Mouse (Mus musculus): ENCODE measurements at regions not wholly inside any gene's neighbourhood (a gene's known extent, or its start where the extent isn't known, plus 50 kb on each side); places are given as distances from the start of the nearest gene placed in this dataset.

GRCm38 (mm10) chr15:24161974-24162373, 1251.6 kb downstream of the Basp1 start:
- ATAC-seq (ENCODE audit: low FRiP score) = no peak
- Histone ChIP-seq H3K27ac (no peak overlapping the region), H3K9me3 (no peaks in the 10 kb centered on the region), H3K4me3 (replicated peaks) (no peak overlapping the region), H3K4me2 (no peak overlapping the region), H3K9ac (no peak overlapping the region), H3K36me3 (replicated peaks) (no peaks in the 10 kb centered on the region), H3K4me1 (no peaks in the 10 kb centered on the region), H3K27me3 (no peaks in the 10 kb centered on the region)
- WGBS = 90% methylated on average over 9 of the region's 9 CpGs

GRCm38 (mm10) chr15:24157700-24158350, 1255.7 kb downstream of the Basp1 start:
- WGBS = 85% methylated on average over 10 of the region's 10 CpGs
- H3K4me3 ChIP-seq (replicated peaks) = no peak overlapping the region
- ATAC-seq (ENCODE audit: low FRiP score) = no peak

GRCm38 (mm10) chr15:24154291-24154690, 1259.3 kb downstream of the Basp1 start:
- Histone ChIP-seq H3K36me3 (replicated peaks) (no peaks in the 10 kb centered on the region), H3K27me3 (no peaks in the 10 kb centered on the region), H3K9me3 (no peaks in the 10 kb centered on the region), H3K4me1 (no peaks in the 10 kb centered on the region), H3K27ac (no peak overlapping the region), H3K9ac (no peak overlapping the region), H3K4me2 (no peak overlapping the region), H3K4me3 (replicated peaks) (no peak overlapping the region)
- ATAC-seq (ENCODE audit: low FRiP score) = no peak
- WGBS = 88% methylated on average over 3 of the region's 3 CpGs

More at GRCm38 (mm10) chr15:24157700-24158350, 1255.7 kb downstream of the Basp1 start:
- Histone ChIP-seq H3K27ac (no peak overlapping the region), H3K27me3 (no peaks in the 10 kb centered on the region), H3K4me1 (no peaks in the 10 kb centered on the region), H3K4me2 (no peak overlapping the region), H3K9me3 (no peaks in the 10 kb centered on the region), H3K36me3 (replicated peaks) (no peaks in the 10 kb centered on the region), H3K9ac (no peak overlapping the region)

- no peak overlapping the region for H3K4me2 ChIP-seq
- H3K9me3 ChIP-seq = no peaks in the 10 kb centered on the region
- H3K4me1 ChIP-seq = no peaks in the 10 kb centered on the region
- H3K27me3 ChIP-seq = no peaks in the 10 kb centered on the region
- no peak overlapping the region for H3K9ac ChIP-seq
- H3K4me3 ChIP-seq (replicated peaks) = no peak overlapping the region
- no peak overlapping the region for H3K27ac ChIP-seq
- no peak for ATAC-seq (ENCODE audit: low FRiP score)
- no peaks in the 10 kb centered on the region for H3K36me3 ChIP-seq (replicated peaks)
Measured at GRCm38 (mm10) chr15:24124241-24124640, 1289.3 kb downstream of the Basp1 start.

GRCm38 (mm10) chr15:24086267-24086666, 1327.3 kb downstream of the Basp1 start:
- no peak overlapping the region for H3K4me2 ChIP-seq
- no peak for ATAC-seq (ENCODE audit: low FRiP score)
- no peak overlapping the region for H3K27ac ChIP-seq
- H3K36me3 ChIP-seq (replicated peaks) = no peaks in the 10 kb centered on the region
- WGBS = 78% methylated on average over 5 of the region's 5 CpGs
- H3K9ac ChIP-seq = no peak overlapping the region
- no peaks in the 10 kb centered on the region for H3K27me3 ChIP-seq
- H3K9me3 ChIP-seq = no peaks in the 10 kb centered on the region
- H3K4me3 ChIP-seq (replicated peaks) = no peak overlapping the region
- no peaks in the 10 kb centered on the region for H3K4me1 ChIP-seq

- Histone ChIP-seq H3K9me3 (no peaks in the 10 kb centered on the region), H3K4me3 (replicated peaks) (no peak overlapping the region), H3K36me3 (replicated peaks) (no peaks in the 10 kb centered on the region), H3K27ac (no peak overlapping the region), H3K4me1 (no peaks in the 10 kb centered on the region), H3K27me3 (no peaks in the 10 kb centered on the region), H3K9ac (no peak overlapping the region), H3K4me2 (no peak overlapping the region)
- ATAC-seq (ENCODE audit: low FRiP score) = no peak
- 75% methylated on average over 3 of the region's 3 CpGs for WGBS
Measured at GRCm38 (mm10) chr15:24053197-24053596, 1360.4 kb downstream of the Basp1 start.

- Histone ChIP-seq H3K4me2 (no peak overlapping the region), H3K4me3 (replicated peaks) (no peak overlapping the region), H3K4me1 (no peaks in the 10 kb centered on the region), H3K27ac (no peak overlapping the region), H3K9ac (no peak overlapping the region), H3K36me3 (replicated peaks) (no peaks in the 10 kb centered on the region), H3K9me3 (no peaks in the 10 kb centered on the region), H3K27me3 (no peaks in the 10 kb centered on the region)
- ATAC-seq (ENCODE audit: low FRiP score) = peak; percentile 70; the same call in 1 of the 2 replicates
- WGBS = 55% methylated on average over 2 of the region's 2 CpGs
Measured at GRCm38 (mm10) chr15:24040847-24041246, 1372.7 kb downstream of the Basp1 start.

- no peaks in the 10 kb centered on the region for H3K4me1 ChIP-seq
Measured at GRCm38 (mm10) chr15:24039174-24039573, 1374.4 kb downstream of the Basp1 start.

GRCm38 (mm10) chr15:24022137-24022536, 1391.4 kb downstream of the Basp1 start:
- H3K4me2 ChIP-seq = no peak overlapping the region
- H3K9ac ChIP-seq = no peak overlapping the region
- no peaks in the 10 kb centered on the region for H3K9me3 ChIP-seq
- no peaks in the 10 kb centered on the region for H3K36me3 ChIP-seq (replicated peaks)
- no peaks in the 10 kb centered on the region for H3K27me3 ChIP-seq
- no peaks in the 10 kb centered on the region for H3K4me1 ChIP-seq
- no peak overlapping the region for H3K4me3 ChIP-seq (replicated peaks)
- H3K27ac ChIP-seq = no peak overlapping the region
- ATAC-seq (ENCODE audit: low FRiP score) = no peak

More at GRCm38 (mm10) chr15:24039174-24039573, 1374.4 kb downstream of the Basp1 start:
- no peaks in the 10 kb centered on the region for H3K27me3 ChIP-seq
- no peak overlapping the region for H3K27ac ChIP-seq
- ATAC-seq (ENCODE audit: low FRiP score) = no peak
- 80% methylated on average over 5 of the region's 5 CpGs for WGBS
- H3K4me2 ChIP-seq = no peak overlapping the region
- no peaks in the 10 kb centered on the region for H3K36me3 ChIP-seq (replicated peaks)
- H3K4me3 ChIP-seq (replicated peaks) = no peak overlapping the region
- H3K9ac ChIP-seq = no peak overlapping the region
- no peaks in the 10 kb centered on the region for H3K9me3 ChIP-seq

GRCm38 (mm10) chr15:24004711-24005110, 1408.9 kb downstream of the Basp1 start:
- Histone ChIP-seq H3K36me3 (replicated peaks) (no peaks in the 10 kb centered on the region), H3K27me3 (no peaks in the 10 kb centered on the region), H3K27ac (no peak overlapping the region), H3K4me2 (no peak overlapping the region), H3K4me3 (replicated peaks) (no peak overlapping the region), H3K9ac (no peak overlapping the region), H3K4me1 (no peaks in the 10 kb centered on the region), H3K9me3 (no peaks in the 10 kb centered on the region)
- WGBS = 84% methylated on average over 2 of the region's 2 CpGs
- no peak for ATAC-seq (ENCODE audit: low FRiP score)

GRCm38 (mm10) chr15:23979506-23979905, 1430.7 kb downstream of the Cdh18 start:
- no peak for ATAC-seq (ENCODE audit: low FRiP score)
- WGBS = 81% methylated on average over 3 of the region's 3 CpGs
- H3K4me1 ChIP-seq = no peaks in the 10 kb centered on the region
- H3K9ac ChIP-seq = no peak overlapping the region
- no peak overlapping the region for H3K4me3 ChIP-seq (replicated peaks)
- H3K27me3 ChIP-seq = no peaks in the 10 kb centered on the region
- no peaks in the 10 kb centered on the region for H3K36me3 ChIP-seq (replicated peaks)
- no peak overlapping the region for H3K4me2 ChIP-seq
- no peaks in the 10 kb centered on the region for H3K9me3 ChIP-seq
- H3K27ac ChIP-seq = no peak overlapping the region
